11 mouse cellular contexts compared by ENCODE assay signal in the genomic region with DNA sequence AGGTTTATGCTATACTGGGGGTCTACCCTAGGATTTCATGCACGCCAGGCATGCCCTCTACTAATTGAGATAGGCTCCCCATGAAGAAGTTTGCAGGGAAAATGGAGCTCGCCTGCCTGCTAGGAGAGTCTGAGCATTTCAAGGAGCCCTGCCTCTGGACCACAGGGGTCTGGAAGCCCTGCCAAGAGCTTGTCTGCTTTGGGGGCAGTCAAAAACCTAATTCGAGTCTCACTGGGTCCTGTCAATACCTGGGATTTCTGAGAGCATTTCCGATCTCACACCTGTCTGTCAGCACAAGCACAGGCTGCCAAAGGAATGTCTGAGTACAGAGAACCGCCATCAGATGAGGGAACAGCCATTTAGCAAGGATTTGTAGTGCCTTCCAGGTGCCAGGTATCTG. TPM values are rescaled to one million over a fixed set of nuclear protein-coding genes. Genes with fewer than 3 reads are reported as not detected.
DNase-seq lines count a peak whose midpoint lies in the region; ATAC-seq and TF ChIP-seq lines count a peak whose summit lies in the region.
"Had no signal": no experiment of that assay in that cellular context is flagged by ENCODE, and none has a peak within 500 bp of the region (broad histone marks: within the 10 kb centered on the region; RNA-seq: fewer than 3 reads in every experiment).

No protein-coding gene starts in this region.

- no peak for TF ChIP-seq POLR2A in myocyte (IDR thresholded peaks at IDR 0.05; ENCODE audit: insufficient read length, low read depth)

- H3K9me3 ChIP-seq in heart, embryonic 13.5 days, result no peaks in the 10 kb centered on the region
- H3K9me3 ChIP-seq in heart, embryonic 11.5 days (replicated peaks; ENCODE audit: control insufficient read depth, low read length), result no peaks in the 10 kb centered on the region
- H3K9me3 ChIP-seq in lung, embryonic 15.5 days, result no peaks in the 10 kb centered on the region
- H3K9me3 ChIP-seq in intestine, embryonic 14.5 days (ENCODE audit: control insufficient read depth, low read length), result no peaks in the 10 kb centered on the region
- H3K9me3 ChIP-seq: midbrain, embryonic 13.5 days had no signal

- no peaks in the 10 kb centered on the region for H3K36me3 ChIP-seq in heart, embryonic 13.5 days
- H3K36me3 ChIP-seq in heart, embryonic 11.5 days (ENCODE audit: control insufficient read depth, insufficient read depth, low read length), result no peaks in the 10 kb centered on the region
- H3K36me3 ChIP-seq in lung, embryonic 15.5 days, result no peaks in the 10 kb centered on the region
- H3K36me3 ChIP-seq in intestine, embryonic 14.5 days (ENCODE audit: control insufficient read depth, insufficient read depth, low read length), result no peaks in the 10 kb centered on the region
- no peaks in the 10 kb centered on the region for H3K36me3 ChIP-seq in myocyte (ENCODE audit: control insufficient read depth, insufficient read depth)
- H3K36me3 ChIP-seq: midbrain, embryonic 13.5 days had no signal

- H3K4me2 ChIP-seq in heart, embryonic 13.5 days, result peak overlapping the region; percentile 81; the same call in 1 of the 2 replicates
- H3K4me2 ChIP-seq in heart, embryonic 11.5 days, result no peak overlapping the region; the same call in 1 of the 2 replicates
- peak overlapping the region; percentile 71; the same call in 1 of the 2 replicates for H3K4me2 ChIP-seq in lung, embryonic 15.5 days
- no peak overlapping the region for H3K4me2 ChIP-seq in intestine, embryonic 14.5 days (ENCODE audit: low read length)
- H3K4me2 ChIP-seq in myocyte (ENCODE audit: low read depth), result peak overlapping the region; percentile 75

- ATAC-seq in heart, embryonic 13.5 days (ENCODE audit: extremely low read depth, insufficient number of reproducible peaks, low FRiP score, low TSS enrichment), result no peak
- ATAC-seq in heart, embryonic 11.5 days (replicated peaks; ENCODE audit: insufficient number of reproducible peaks, low FRiP score, low TSS enrichment), result no peak
- no peak for ATAC-seq in lung, embryonic 15.5 days (ENCODE audit: borderline replicate concordance, extremely low read depth, low FRiP score, low TSS enrichment)
- ATAC-seq in intestine, embryonic 14.5 days (replicated peaks; ENCODE audit: low FRiP score, low TSS enrichment, low read depth), result no peak
- ATAC-seq in frontal cortex, adult (ENCODE audit: low TSS enrichment), result no peak

- peak overlapping the region; percentile 97 for H3K27ac ChIP-seq in heart, embryonic 13.5 days (replicated peaks)
- no peak overlapping the region for H3K27ac ChIP-seq in heart, embryonic 11.5 days (ENCODE audit: low read depth, low read length)
- H3K27ac ChIP-seq in lung, embryonic 15.5 days, result peak overlapping the region; percentile 96
- peak overlapping the region; percentile 93 for H3K27ac ChIP-seq in intestine, embryonic 14.5 days (ENCODE audit: low read depth)
- H3K27ac ChIP-seq: midbrain, embryonic 13.5 days had no signal

- H3K4me1 ChIP-seq in heart, embryonic 13.5 days, result peaks cover 59% of the 10 kb centered on the region
- H3K4me1 ChIP-seq in heart, embryonic 11.5 days (ENCODE audit: control insufficient read depth, insufficient read depth, low read length), result peaks cover 40% of the 10 kb centered on the region
- peaks cover 55% of the 10 kb centered on the region for H3K4me1 ChIP-seq in lung, embryonic 15.5 days
- peaks cover 52% of the 10 kb centered on the region for H3K4me1 ChIP-seq in intestine, embryonic 14.5 days (replicated peaks; ENCODE audit: control insufficient read depth, insufficient read depth, low read length)

- H3K9ac ChIP-seq in heart, embryonic 13.5 days, result peak overlapping the region; percentile 84
- no peak overlapping the region for H3K9ac ChIP-seq in heart, embryonic 11.5 days (ENCODE audit: low read depth, low read length)
- H3K9ac ChIP-seq in lung, embryonic 15.5 days, result no peak overlapping the region
- no peak overlapping the region for H3K9ac ChIP-seq in intestine, embryonic 14.5 days (ENCODE audit: low read length)

- no peak overlapping the region for H3ac ChIP-seq in myocyte (ENCODE audit: control insufficient read depth, insufficient read length)

- 41% methylated on average over 5 of the region's 5 CpGs for WGBS in heart, embryonic 13.5 days
- WGBS in heart, embryonic 11.5 days (ENCODE audit: insufficient replicate concordance), result 36% methylated on average over 5 of the region's 5 CpGs
- WGBS in lung, embryonic 15.5 days, result 49% methylated on average over 5 of the region's 5 CpGs
- WGBS in intestine, embryonic 14.5 days, result 60% methylated on average over 5 of the region's 5 CpGs

- no peak overlapping the region for H3K4me3 ChIP-seq in heart, embryonic 13.5 days
- no peak overlapping the region for H3K4me3 ChIP-seq in heart, embryonic 11.5 days (ENCODE audit: low read depth, low read length)
- H3K4me3 ChIP-seq in lung, embryonic 15.5 days, result no peak overlapping the region
- no peak overlapping the region for H3K4me3 ChIP-seq in intestine, embryonic 14.5 days (ENCODE audit: low read depth, low read length)
- H3K4me3 ChIP-seq in myocyte, result no peak overlapping the region

- DNase-seq in lung, postnatal 25 days (ENCODE audit: low spot score), result no peak
- DNase-seq in intestine, embryonic 14.5 days (ENCODE audit: low spot score), result no peak
- DNase-seq in adipocyte (ENCODE audit: low spot score), result no peak

- H3K79me2 ChIP-seq in myocyte (ENCODE audit: control insufficient read depth, insufficient read depth), result no peaks in the 10 kb centered on the region

- H3K27me3 ChIP-seq in heart, embryonic 13.5 days (replicated peaks), result peaks cover 10% of the 10 kb centered on the region; the same call in 1 of the 2 replicates
- no peaks in the 10 kb centered on the region for H3K27me3 ChIP-seq in heart, embryonic 11.5 days (ENCODE audit: control insufficient read depth, insufficient read depth, low read length)
- H3K27me3 ChIP-seq in lung, embryonic 15.5 days, result no peaks in the 10 kb centered on the region
- H3K27me3 ChIP-seq in intestine, embryonic 14.5 days (replicated peaks; ENCODE audit: control insufficient read depth, insufficient read depth, low read length), result no peaks in the 10 kb centered on the region
- H3K27me3 ChIP-seq in myocyte (ENCODE audit: control insufficient read depth, insufficient read depth, insufficient read length), result no peaks in the 10 kb centered on the region

TF ChIP-seq in myocyte, 11 proteins besides CTCF, POLR2A, EP300 and RAD21:
- TF ChIP-seq MYOG (IDR thresholded peaks at IDR 0.05; ENCODE audit: control insufficient read depth in 1 of 3, insufficient read depth in 1 of 3, insufficient read length in 2 of 3, low read depth in 2 of 3) (no peak), REST (IDR thresholded peaks at IDR 0.05; ENCODE audit: insufficient read depth, insufficient read length) (no peak), E2F4 (IDR thresholded peaks at IDR 0.05; ENCODE audit: insufficient read depth) (no peak), TCF12 (IDR thresholded peaks at IDR 0.05; ENCODE audit: insufficient read depth, poor library complexity, severe bottlenecking) (no peak), POLR2AphosphoS2 (IDR thresholded peaks at IDR 0.05; ENCODE audit: insufficient read length, low read depth) (no peak), USF1 (IDR thresholded peaks at IDR 0.05; ENCODE audit: low read depth) (no peak), CEBPB (IDR thresholded peaks at IDR 0.05; ENCODE audit: insufficient read depth, poor library complexity, severe bottlenecking) (no peak), TCF3 (IDR thresholded peaks at IDR 0.05; ENCODE audit: insufficient read length, low read depth) (no peak), MYOD1 (IDR thresholded peaks at IDR 0.05; ENCODE audit: control insufficient read depth in 1 of 3, insufficient read length in 2 of 3, low read depth in 2 of 3) (no peak), SRF (IDR thresholded peaks at IDR 0.05; ENCODE audit: control insufficient read depth, insufficient read length, low read depth) (no peak), MAX (IDR thresholded peaks at IDR 0.05; ENCODE audit: low read depth) (no peak)

RNA-seq across cellular contexts. Expression of a gene that starts 5.2 kb away (rescaled TPM):
- 8.6 and 10.0 TPM in 2 replicates for polyA plus RNA-seq in heart, embryonic 13.5 days (2015; fragmentation: Nextera tagmentation; extraction: Ambion mirVana)
- polyA plus RNA-seq in heart, embryonic 11.5 days (2014; fragmentation: Nextera tagmentation; extraction: Ambion mirVana), result 8.5 and 8.8 TPM in 2 replicates
- 24.8 and 28.7 TPM in 2 replicates for polyA plus RNA-seq in lung, embryonic 15.5 days (2015; fragmentation: Nextera tagmentation; extraction: Ambion mirVana)
- 34.3 and 35.5 TPM in 2 replicates for polyA plus RNA-seq in intestine, embryonic 14.5 days (2014; fragmentation: Nextera tagmentation; extraction: Ambion mirVana)
- 25.0 TPM for polyA plus RNA-seq in myocyte (2012; fragmentation: generic; extraction: Trizol)

RNA-seq across cellular contexts. Expression of a gene that starts 8.4 kb away (rescaled TPM):
- 0.21 TPM in 1 of 2 replicates, not detected in the other for polyA plus RNA-seq in heart, embryonic 13.5 days (2015; fragmentation: Nextera tagmentation; extraction: Ambion mirVana)
- polyA plus RNA-seq in heart, embryonic 11.5 days (2014; fragmentation: Nextera tagmentation; extraction: Ambion mirVana), result 0.24 TPM in 1 of 2 replicates, not detected in the other
- polyA plus RNA-seq in lung, embryonic 15.5 days (2015; fragmentation: Nextera tagmentation; extraction: Ambion mirVana), result 0.22 and 0.36 TPM in 2 replicates
- 0.60 and 0.68 TPM in 2 replicates for polyA plus RNA-seq in intestine, embryonic 14.5 days (2014; fragmentation: Nextera tagmentation; extraction: Ambion mirVana)
- polyA plus RNA-seq in myocyte (2012; fragmentation: generic; extraction: Trizol), result 0.19 TPM
- polyA plus RNA-seq: heart, embryonic 14.5 days; midbrain, embryonic 13.5 days had no signal

RNA-seq across cellular contexts. Expression of a gene that starts 44.0 kb away (rescaled TPM):
- polyA plus RNA-seq in heart, embryonic 13.5 days (2015; fragmentation: Nextera tagmentation; extraction: Ambion mirVana), result not detected in 2 replicates
- not detected in 2 replicates for polyA plus RNA-seq in heart, embryonic 11.5 days (2014; fragmentation: Nextera tagmentation; extraction: Ambion mirVana)
- polyA plus RNA-seq in lung, embryonic 15.5 days (2015; fragmentation: Nextera tagmentation; extraction: Ambion mirVana), result 0.15 TPM in 1 of 2 replicates, not detected in the other
- polyA plus RNA-seq in intestine, embryonic 14.5 days (2014; fragmentation: Nextera tagmentation; extraction: Ambion mirVana), result not detected in 2 replicates
- polyA plus RNA-seq in myocyte (2012; fragmentation: generic; extraction: Trizol), result not detected
- polyA plus RNA-seq: forebrain, embryonic 16.5 days; heart, embryonic 14.5 days; midbrain, embryonic 13.5 days had no signal

RNA-seq across cellular contexts. Expression of a gene that starts 57.5 kb away (rescaled TPM):
- 19.1 and 20.3 TPM in 2 replicates for polyA plus RNA-seq in heart, embryonic 13.5 days (2015; fragmentation: Nextera tagmentation; extraction: Ambion mirVana)
- polyA plus RNA-seq in heart, embryonic 11.5 days (2014; fragmentation: Nextera tagmentation; extraction: Ambion mirVana), result 19.5 and 22.4 TPM in 2 replicates
- 33.4 and 33.5 TPM in 2 replicates for polyA plus RNA-seq in lung, embryonic 15.5 days (2015; fragmentation: Nextera tagmentation; extraction: Ambion mirVana)
- 29.5 and 29.8 TPM in 2 replicates for polyA plus RNA-seq in intestine, embryonic 14.5 days (2014; fragmentation: Nextera tagmentation; extraction: Ambion mirVana)
- polyA plus RNA-seq in myocyte (2012; fragmentation: generic; extraction: Trizol), result 4.3 TPM

Comparison
In these comparisons a context has a peak if more than half of its experiments do, and no peak if none do; other contexts are left out.
1. H3K4me2 ChIP-seq: peak in heart, embryonic 13.5 days (single experiment), lung, embryonic 15.5 days (single experiment) and myocyte (single experiment); none in heart, embryonic 11.5 days (single experiment) and intestine, embryonic 14.5 days (single experiment).